Mouse (Mus musculus) liver, embryonic 11.5 days (tissue): ENCODE results near the gene Maats1. TPM values are rescaled to one million over a fixed set of nuclear protein-coding genes. Genes with fewer than 3 reads are reported as not detected.
"Not testable (repeated sequence)": the region's sequence is repeated elsewhere in the genome, so short reads cannot be mapped to it uniquely, and the experiment has no call there.

Source experiments
- ATAC-seq: fragments of 200-750 bp; cut with Nextera tagmentation; replicated peaks from 2 replicates; pipeline ENCODE4 v1.8.0; 2017; ENCODE audit warnings: moderate number of reproducible peaks, mild to moderate bottlenecking, moderate TSS enrichment, moderate library complexity; ENCODE audit not compliant: low FRiP score
- DNase-seq: peaks from one replicate; pipeline ENCODE4 v3.0.0-alpha.2; 2017; ENCODE audit warnings: low spot score
- H3K27ac ChIP-seq: fragments of 300-500 bp; sonication (generic); 2 replicates; pipeline ENCODE4 v1.5.1; 2014; ENCODE audit warnings: mild to moderate bottlenecking, low read depth, low read length, control low read depth
- H3K27me3 ChIP-seq: fragments of 300-500 bp; sonication (generic); replicated peaks from 2 replicates; pipeline ENCODE4 v1.6.1; 2014; ENCODE audit warnings: low read length, mixed read lengths; ENCODE audit not compliant: control insufficient read depth, insufficient read depth
- H3K36me3 ChIP-seq: fragments of 300-500 bp; sonication (generic); 2 replicates; pipeline ENCODE4 v1.6.1; 2014; ENCODE audit warnings: mild to moderate bottlenecking, low read length, moderate library complexity, mixed read lengths; ENCODE audit not compliant: control insufficient read depth, insufficient read depth
- H3K4me1 ChIP-seq: fragments of 300-500 bp; sonication (generic); replicated peaks from 2 replicates; pipeline ENCODE4 v1.6.1; 2014; ENCODE audit warnings: low read length, mixed read lengths; ENCODE audit not compliant: control insufficient read depth, insufficient read depth
- H3K4me2 ChIP-seq: fragments of 300-500 bp; sonication (generic); 2 replicates; pipeline ENCODE4 v1.6.1; 2014; ENCODE audit warnings: mild to moderate bottlenecking, control low read depth, moderate library complexity
- H3K4me3 ChIP-seq: fragments of 300-500 bp; sonication (generic); 2 replicates; pipeline ENCODE4 v1.5.1; 2014; ENCODE audit warnings: low read depth, low read length, control low read depth
- H3K9ac ChIP-seq: fragments of 300-500 bp; sonication (generic); 2 replicates; pipeline ENCODE4 v1.6.1; 2014; ENCODE audit warnings: low read depth, low read length, control low read depth
- H3K9me3 ChIP-seq: fragments of 300-500 bp; sonication (generic); 2 replicates; pipeline ENCODE4 v1.6.1; 2016; ENCODE audit warnings: low read length, inconsistent platforms, mixed read lengths; ENCODE audit not compliant: control insufficient read depth
- WGBS: fragments of 180-500 bp; shearing (Covaris S2); extraction: QIAGEN DNeasy Blood & Tissue Kit; methylation state at CpG from one replicate; pipeline ENCODE4 v1.1.7; 2014; 5-methylcytosine and 5-hydroxymethylcytosine counted together
- polyA plus RNA-seq: library from polyadenylated mRNA; unstranded; fragments of >200 nt; fragmentation: Nextera tagmentation; extraction: Ambion mirVana; gene quantifications from 2 replicates; pipeline ENCODE4 v1.2.1, GENCODE M21; 2014

The Maats1 gene
- polyA plus RNA-seq, 1 experiment from 2014 or later: 0.05 TPM

DNA sequence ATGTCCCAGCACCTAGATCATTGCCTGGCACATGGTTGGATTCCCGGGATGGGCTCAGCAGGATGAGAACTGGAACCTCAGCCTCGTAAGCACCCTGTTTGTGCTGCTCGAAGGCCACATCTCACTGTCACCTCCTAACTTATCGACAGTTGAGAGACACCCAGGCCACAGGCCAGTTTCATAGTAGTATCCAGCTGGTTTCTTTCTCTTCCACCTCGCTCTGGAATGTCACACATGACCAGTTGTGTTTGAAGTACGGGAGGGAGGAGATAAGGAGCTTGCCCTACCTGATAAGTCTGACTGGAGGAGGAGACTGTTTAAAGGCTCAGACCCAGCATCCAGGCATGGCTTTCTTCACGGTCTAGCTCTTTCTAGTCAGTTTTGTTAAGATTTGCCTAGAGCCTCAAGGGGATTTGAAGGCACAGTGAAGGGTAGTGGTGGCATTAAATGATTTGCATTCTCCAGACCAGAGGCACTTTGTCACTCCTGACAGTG, 8.5 kb upstream of the Maats1 start:
- Histone ChIP-seq H3K4me1 (peaks cover 37% of the 10 kb centered on the region), H3K4me2 (peak overlapping the region; percentile 58), H3K9me3 (no peaks in the 10 kb centered on the region), H3K36me3 (peaks cover 18% of the 10 kb centered on the region), H3K27me3 (no peaks in the 10 kb centered on the region), H3K9ac (0 out of 2 replicates have a peak overlapping the region, but pooled peaks have one; percentile 38), H3K27ac (peak overlapping the region; percentile 14; the same call in 1 of the 2 replicates), H3K4me3 (0 out of 2 replicates have a peak overlapping the region, but pooled peaks have one; percentile 24)
- no peak for DNase-seq
- peak; percentile 69 for ATAC-seq
- 28% methylated on average over 7 of the region's 7 CpGs for WGBS

DNA sequence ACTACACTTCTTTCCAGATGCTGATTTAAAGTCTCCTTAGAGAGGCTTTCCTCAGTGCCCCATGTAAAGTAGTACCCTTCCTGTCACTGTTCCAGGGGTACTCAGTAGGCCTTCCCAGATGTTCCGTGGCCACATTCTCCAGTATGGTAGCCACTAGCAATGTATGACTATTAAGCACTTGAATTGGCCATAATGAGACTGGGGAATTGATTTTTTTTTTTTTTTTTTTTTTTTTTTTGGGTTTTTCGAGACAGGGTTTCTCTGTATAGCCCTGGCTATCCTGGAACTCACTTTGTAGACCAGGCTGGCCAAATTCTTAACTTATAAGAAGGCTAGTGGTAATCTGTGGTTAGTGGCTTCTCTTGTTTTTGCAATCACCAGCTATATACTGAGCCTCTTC, 7.9 kb upstream of the Maats1 start:
- H3K27me3 ChIP-seq: no peaks in the 10 kb centered on the region
- 0 out of 2 replicates have a peak overlapping the region, but pooled peaks have one; percentile 24 for H3K4me3 ChIP-seq
- H3K27ac ChIP-seq: peak overlapping the region; percentile 14; the same call in 1 of the 2 replicates
- H3K9ac ChIP-seq: 0 out of 2 replicates have a peak overlapping the region, but pooled peaks have one; percentile 38
- DNase-seq: no peak
- H3K36me3 ChIP-seq: peaks cover 18% of the 10 kb centered on the region
- no peaks in the 10 kb centered on the region for H3K9me3 ChIP-seq
- H3K4me1 ChIP-seq: peaks cover 37% of the 10 kb centered on the region
- ATAC-seq: no peak
- 79% methylated on average over 2 of the region's 2 CpGs for WGBS
- peak overlapping the region; percentile 58 for H3K4me2 ChIP-seq

DNA sequence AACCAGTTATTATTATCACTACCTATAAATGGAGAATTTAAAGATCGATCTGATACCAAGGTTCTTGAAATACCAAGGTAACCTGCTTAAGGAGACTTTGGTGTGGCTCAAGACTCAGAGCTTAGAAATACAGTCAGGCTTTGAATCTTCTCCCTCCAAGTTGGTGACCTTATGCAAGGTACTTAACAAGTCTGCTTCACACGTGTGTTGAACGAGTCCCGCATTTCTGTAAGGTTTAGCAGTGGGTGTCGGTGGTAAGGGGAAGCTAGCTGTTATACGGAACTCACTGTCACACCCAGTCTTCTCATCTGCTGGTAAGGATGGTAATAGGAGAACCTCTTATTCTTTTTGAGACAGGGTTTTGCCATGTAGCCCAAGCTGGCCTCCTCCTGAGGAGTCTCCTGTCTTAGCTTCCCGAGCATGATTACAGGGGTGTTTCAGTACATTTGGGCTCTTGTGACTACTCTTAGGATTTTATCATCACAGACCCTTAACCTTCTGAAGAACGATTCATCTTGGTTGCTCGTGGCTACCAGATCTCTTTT, 6.3 kb upstream of the Maats1 start:
- H3K9me3 ChIP-seq: no peaks in the 10 kb centered on the region
- H3K27me3 ChIP-seq: no peaks in the 10 kb centered on the region
- peak overlapping the region; percentile 97 for H3K4me3 ChIP-seq
- ATAC-seq (no peak), DNase-seq (no peak)
- H3K27ac ChIP-seq: peak overlapping the region; percentile 60
- H3K36me3 ChIP-seq: peaks cover 16% of the 10 kb centered on the region
- H3K4me1 ChIP-seq: peaks cover 27% of the 10 kb centered on the region
- H3K4me2 ChIP-seq: peak overlapping the region; percentile 86
- WGBS: 69% methylated on average over 9 of the region's 9 CpGs
- peak overlapping the region; percentile 43 for H3K9ac ChIP-seq

DNA sequence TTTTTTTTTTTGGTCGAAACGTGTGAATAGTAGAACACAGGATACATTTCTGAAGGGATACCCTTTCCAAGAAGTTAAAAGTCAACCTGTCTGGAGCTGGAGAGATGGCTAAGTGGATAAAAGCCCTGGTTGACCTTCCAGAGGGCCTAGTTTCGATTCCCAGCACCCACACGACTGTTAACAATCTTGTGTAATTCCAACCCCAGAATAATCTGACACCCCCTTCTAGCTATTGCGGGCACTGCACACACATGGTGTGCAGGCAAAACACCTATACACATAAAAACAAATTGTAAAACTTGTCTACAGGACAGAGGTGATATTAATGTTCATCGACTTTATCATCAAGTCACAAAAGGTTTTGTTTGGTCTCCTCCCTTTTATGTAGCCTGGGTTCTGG, 5.6 kb upstream of the Maats1 start:
- Histone ChIP-seq H3K4me2 (peak overlapping the region; percentile 86), H3K9me3 (no peaks in the 10 kb centered on the region), H3K4me1 (peaks cover 27% of the 10 kb centered on the region), H3K9ac (peak overlapping the region; percentile 95), H3K27ac (peak overlapping the region; percentile 94), H3K36me3 (peaks cover 16% of the 10 kb centered on the region), H3K4me3 (peak overlapping the region; percentile 97), H3K27me3 (no peaks in the 10 kb centered on the region)
- DNase-seq: no peak
- no peak for ATAC-seq
- 46% methylated on average over 6 of the region's 6 CpGs for WGBS

DNA sequence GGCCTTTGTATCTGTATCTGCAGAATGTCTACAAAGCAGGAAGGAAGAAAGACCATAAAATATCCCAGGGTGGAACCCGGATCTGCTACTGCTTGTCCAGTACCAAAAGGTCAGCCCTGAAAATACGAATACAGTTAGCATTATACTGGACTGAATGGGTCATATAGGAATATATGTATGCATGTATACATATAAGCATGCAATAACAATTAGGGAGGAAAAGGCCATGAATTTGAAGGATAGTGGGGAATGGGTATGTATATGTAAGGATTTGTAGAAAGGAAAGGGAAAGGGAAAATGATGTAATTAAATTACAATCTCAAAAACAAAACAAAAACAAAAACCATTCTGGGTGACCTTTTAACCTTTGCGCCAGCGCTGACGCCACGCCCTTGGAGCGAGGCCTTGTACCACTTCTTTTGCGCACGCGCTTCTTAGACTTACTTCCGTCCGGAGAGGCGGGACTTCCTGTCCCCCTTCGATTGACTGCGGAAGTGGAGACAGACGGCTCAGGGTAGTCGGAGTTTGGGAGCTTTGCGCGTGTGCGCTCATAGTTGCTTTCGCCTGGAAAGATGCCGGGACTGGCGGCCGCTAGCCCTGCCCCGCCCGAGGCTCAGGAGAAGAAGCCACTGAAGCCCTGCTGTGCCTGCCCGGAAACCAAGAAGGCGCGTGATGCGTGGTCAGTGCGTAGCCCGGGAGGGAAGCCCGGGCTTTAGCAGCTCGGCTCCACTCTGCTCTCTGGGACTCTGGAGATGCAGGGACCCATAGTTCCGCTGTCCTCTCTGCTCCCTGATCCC, 4.8 kb upstream of the Maats1 start, which contains the start of the genes Cox17 and Gm21987:
Gene Cox17 (plus strand): TSS at position 463 of the 797 bp plus-strand sequence.
Gene Gm21987 (plus strand): TSS at position 512 of the 797 bp plus-strand sequence.
- Histone ChIP-seq H3K4me2 (peak within 1 kb of the TSS; percentile 86), H3K9ac (peak within 1 kb of the TSS; percentile 95), H3K4me3 (peak within 1 kb of the TSS; percentile 97), H3K4me1 (peaks cover 29% of the 10 kb centered on the region), H3K36me3 (peaks cover 16% of the 10 kb centered on the region), H3K9me3 (no peaks in the 10 kb centered on the region), H3K27ac (peak within 1 kb of the TSS; percentile 94), H3K27me3 (no peaks in the 10 kb centered on the region)
- DNase-seq (peak; percentile 85), ATAC-seq (peak; percentile 92)
- 2% methylated on average over 35 of the region's 35 CpGs for whole genome bisulfite sequencing

DNA sequence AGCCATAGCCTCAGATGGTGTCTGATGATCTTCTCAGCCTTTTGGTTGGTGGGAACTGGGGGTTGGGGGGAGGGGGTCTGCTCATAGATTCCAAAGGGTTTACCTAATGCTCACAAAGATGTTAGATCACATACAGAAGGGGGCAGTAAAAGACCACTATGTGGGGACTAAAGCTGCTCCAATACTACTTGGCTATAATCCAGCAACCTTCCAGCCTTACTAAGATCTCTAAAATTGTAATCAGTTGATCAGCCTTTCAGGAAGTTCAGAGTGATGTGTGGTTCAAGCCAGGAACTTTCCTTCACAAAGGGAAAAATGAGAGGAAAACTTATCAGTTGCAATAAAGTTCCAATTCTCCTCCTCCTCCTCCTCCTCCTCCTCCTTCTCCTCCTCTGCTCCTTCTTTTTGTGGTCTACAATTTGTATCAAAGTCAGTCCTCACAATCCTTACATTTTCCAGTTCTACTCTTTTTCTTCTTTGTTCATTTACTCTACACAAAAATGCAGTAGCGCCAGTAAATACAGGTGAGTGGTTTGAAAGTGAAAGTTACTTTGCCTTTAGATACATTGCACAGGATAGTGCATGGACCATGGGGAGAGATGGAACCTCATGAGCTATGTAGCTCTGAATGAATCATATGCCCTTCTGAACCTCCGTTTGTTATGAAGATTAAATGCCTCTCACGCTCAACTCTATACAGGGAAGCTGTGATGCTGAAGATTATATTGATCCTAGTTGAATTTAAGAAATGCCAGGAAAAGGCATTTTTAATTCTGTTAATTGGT, 3.2 kb upstream of the Maats1 start:
- WGBS: 71% methylated on average over 3 of the region's 3 CpGs
- Histone ChIP-seq H3K36me3 (peaks cover 9% of the 10 kb centered on the region), H3K27ac (no peak overlapping the region), H3K9me3 (no peaks in the 10 kb centered on the region), H3K4me1 (peaks cover 21% of the 10 kb centered on the region), H3K9ac (no peak overlapping the region), H3K4me3 (no peak overlapping the region), H3K27me3 (no peaks in the 10 kb centered on the region), H3K4me2 (no peak overlapping the region)
- no peak for DNase-seq
- ATAC-seq: no peak

DNA sequence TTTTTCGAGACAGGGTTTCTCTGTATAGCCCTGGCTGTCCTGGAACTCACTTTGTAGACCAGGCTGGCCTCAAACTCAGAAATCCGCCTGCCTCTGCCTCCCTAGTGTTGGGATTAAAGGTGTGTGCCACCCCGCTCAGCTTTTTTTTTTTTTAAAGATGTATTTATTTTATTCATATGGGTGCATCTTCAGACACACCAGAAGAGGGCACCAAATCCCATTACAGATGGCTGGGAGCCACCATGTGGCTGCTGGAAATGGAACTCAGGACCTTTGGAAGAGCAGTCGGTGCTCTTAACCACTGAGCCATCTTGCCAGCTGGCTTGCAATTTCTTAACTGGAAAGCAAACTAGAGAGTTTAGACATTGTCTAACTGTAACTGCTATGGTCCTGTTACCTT, 3.9 kb downstream of the Maats1 start:
- DNase-seq, H3K36me3 ChIP-seq, H3K4me1 ChIP-seq, ATAC-seq, H3K27ac ChIP-seq, H3K4me2 ChIP-seq, H3K9me3 ChIP-seq, H3K4me3 ChIP-seq, H3K27me3 ChIP-seq, H3K9ac ChIP-seq: not testable (repeated sequence)
- WGBS: 85% methylated on average over 4 of the region's 4 CpGs

DNA sequence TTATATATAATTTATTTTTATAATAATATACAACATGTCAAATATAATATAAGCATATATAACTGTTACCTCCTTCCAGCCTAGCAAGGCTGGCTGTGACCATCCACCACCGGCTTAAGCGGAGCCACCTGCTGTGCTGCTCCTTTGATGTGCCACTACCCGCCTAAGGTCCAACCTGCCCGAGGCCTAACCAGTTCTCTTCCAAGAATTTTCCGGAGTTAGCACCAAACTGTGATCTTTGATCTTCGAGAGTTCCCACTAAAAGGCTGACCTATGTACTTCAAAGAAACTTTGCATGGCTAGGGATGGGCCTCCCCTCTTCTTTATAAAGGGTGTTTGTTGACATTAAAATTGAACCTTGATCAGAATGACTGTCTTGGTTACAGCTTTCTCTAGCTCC, 7.5 kb downstream of the Maats1 start:
- H3K9me3 ChIP-seq: no peaks in the 10 kb centered on the region
- DNase-seq: no peak
- H3K27ac ChIP-seq: no peak overlapping the region
- H3K4me1 ChIP-seq: no peaks in the 10 kb centered on the region
- H3K27me3 ChIP-seq: no peaks in the 10 kb centered on the region
- H3K4me2 ChIP-seq: no peak overlapping the region
- WGBS: 51% methylated on average over 6 of the region's 6 CpGs
- ATAC-seq: no peak
- no peak overlapping the region for H3K4me3 ChIP-seq
- no peaks in the 10 kb centered on the region for H3K36me3 ChIP-seq
- H3K9ac ChIP-seq: no peak overlapping the region
